Mouse (Mus musculus): ENCODE results near the gene Map3k3.

Gene Map3k3

GRCm38 (mm10) chr11:106076321-106076720, 8.1 kb upstream of the Map3k3 start:
- CTCF ChIA-PET = interaction anchor here (0.6 kb wide), 1 partner anchor 43 kb away, joined by 3 read pairs; no protein-coding TSS in a partner anchor

GRCm38 (mm10) chr11:106084911-106085561, 623 bp downstream of the Map3k3 start:
- CTCF ChIA-PET = interaction anchor here (0.6 to 0.7 kb wide), 4 partner anchors 214 to 914 kb away, joined by 3 to 9 read pairs (median 6); no protein-coding TSS in a partner anchor

DNA sequence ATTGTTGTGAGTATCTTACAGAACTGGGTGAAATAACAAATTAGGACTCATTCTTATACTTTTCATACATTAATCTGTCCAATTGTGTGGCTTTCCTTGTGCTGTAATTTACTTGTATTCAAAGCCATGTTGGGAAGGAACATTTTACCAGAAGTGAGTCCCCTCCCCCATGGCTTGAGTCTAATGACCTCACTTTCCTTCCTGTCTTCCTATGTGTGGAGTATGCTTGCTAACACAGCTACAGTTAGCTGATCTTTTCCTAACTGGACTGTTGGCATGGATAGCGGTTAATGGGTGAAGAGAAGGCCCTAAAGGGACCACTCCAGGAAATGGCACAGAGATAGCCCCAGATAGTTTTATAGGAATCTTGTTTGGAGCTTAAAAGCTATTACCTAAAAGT, 13.8 kb downstream of the Map3k3 start:
- CTCF ChIA-PET = no interaction called here

DNA sequence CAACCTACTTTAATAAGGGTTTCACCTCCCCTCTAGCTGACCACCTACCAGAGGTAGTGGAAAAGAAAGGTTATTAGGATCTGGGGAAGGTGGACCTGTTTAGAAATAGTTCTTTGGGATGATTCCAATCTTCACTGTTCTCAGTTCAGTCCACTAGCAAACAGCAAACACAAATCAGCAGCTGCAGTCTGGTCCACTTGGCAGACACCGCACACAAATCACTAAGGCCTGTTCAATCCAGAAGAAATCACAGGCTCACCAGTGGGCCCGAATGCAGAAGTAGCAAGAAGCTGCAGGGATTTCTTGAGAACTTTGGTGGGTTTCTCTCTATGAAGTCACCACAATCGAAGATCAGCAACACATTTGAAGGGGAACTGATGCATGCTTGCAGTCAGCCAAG, 18.5 kb downstream of the Map3k3 start:
- CTCF ChIA-PET = no interaction called here

DNA sequence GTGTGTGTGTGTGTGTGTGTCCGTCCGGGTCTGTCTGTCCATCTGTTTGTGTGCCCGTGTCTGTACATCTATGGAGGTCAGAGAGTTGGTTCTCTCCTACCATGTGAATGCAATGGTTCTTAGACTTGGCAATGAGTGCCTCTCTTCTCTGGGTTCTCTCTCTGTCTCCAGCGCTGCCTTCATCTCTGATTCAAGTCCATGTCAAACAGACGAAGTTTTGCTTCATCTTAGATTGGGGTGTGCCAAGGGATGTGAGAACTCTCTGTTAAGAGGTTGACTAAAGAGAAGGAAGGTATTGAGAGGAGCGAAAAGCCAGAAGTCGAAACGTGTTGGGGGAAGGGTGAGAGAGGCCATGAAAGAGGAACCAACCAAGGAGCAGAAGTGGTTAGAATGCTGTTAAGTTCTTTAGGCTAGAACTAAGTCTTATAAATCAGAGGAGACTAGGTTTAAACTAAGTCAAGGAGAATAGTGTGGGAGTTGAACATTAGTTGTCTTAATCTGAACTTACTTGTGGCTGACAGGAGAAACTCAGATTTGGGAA, 21.7 kb downstream of the Map3k3 start:
- CTCF ChIA-PET = no interaction called here

GRCm38 (mm10) chr11:106111688-106112087, 27.3 kb downstream of the Map3k3 start:
- CTCF ChIA-PET = no interaction called here

GRCm38 (mm10) chr11:106122221-106122620, 37.8 kb downstream of the Map3k3 start:
- CTCF ChIA-PET = interaction anchor here (0.6 kb wide), 1 partner anchor 125 kb away, joined by 3 read pairs; no protein-coding TSS in a partner anchor

DNA sequence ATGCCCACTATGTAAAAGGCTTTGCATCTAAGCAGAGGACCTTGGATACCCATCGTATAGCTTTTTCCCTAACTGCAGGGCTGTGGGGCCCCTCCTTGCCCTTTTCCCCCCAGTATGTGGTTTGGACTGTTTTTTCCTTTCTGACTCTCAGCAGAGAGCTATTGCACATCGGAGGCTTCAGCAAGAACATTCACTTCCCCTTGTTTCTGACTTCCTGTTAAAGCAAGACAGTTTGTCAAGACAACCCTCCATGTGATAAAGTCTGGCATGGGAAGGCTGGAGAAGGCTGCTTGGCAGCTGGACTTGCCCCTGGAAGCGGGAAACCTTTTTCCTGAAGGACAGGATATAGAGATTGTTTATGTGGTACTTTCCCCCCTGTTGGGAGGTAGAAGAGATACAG, 38.3 kb downstream of the Map3k3 start:
- CTCF ChIA-PET = interaction anchor here (0.8 kb wide), 1 partner anchor 195 kb away, joined by 11 read pairs; no protein-coding TSS in a partner anchor

DNA sequence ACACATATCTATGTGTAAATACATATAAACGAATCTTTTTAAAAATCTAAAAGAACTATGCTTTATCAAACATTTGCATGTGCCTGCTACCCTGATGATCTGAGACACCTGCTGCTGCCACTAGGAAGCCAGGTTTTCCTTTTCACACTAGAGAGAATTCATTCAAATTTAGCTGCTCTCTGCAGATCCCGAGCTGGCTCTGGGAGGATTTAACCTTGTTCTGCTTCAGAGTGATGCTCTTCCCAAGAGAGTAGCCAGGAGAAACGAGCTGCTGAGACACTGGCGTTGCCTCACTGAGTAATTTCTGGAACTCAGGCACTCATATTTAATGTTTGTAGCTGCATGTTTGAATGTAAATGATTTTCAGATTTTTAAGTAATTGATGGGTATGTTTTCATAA, 40.4 kb downstream of the Map3k3 start:
- CTCF ChIA-PET = no interaction called here

DNA sequence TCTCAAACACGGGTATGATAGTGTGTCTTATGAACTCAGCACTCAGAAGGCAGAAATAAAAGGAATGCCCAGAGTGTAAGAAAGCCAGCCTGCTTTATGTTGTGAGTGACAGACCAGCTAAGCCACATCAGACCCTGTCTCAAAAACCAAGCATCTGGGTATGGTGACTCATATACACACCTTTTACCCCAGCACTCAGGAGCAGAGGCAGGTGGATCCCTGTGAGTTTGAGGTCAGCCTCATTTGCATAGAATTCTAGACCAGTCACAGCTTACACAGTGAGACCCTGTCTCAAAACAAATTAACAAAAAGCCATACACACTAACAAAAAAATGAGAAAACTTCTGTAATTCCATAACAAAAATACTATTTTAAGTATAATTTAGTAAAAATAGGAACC, 41.4 kb downstream of the Map3k3 start:
- CTCF ChIA-PET = interaction anchor here (0.5 kb wide), 1 partner anchor 21 kb away, joined by 5 read pairs; no protein-coding TSS in a partner anchor

DNA sequence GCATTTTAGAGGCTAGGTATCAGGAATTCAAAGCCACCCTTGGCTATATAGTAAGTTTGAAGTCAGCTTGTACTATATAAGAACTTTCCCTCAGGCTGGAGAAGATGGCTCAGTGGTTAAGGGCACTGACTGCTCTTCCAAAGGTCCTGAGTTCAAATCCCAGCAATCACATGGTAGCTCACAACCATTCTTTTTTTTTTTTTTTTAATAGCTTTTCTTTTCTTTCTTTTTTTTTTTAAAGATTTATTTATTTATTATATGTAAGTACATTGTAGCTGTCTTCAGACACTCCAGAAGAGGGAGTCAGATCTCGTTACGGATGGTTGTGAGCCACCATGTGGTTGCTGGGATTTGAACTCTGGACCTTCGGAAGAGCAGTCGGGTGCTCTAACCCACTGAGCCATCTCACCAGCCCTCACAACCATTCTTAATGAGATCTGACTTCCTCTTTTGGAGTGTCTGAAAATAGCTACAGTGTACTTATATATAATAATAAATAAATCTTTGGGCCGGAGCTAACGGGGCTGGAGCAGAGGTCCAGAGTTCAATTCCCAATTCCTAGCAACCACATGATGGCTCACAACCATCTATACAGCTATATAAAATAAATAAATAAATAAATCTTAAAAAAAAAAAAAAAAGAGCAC, 42.4 kb downstream of the Map3k3 start:
- CTCF ChIA-PET = interaction anchor here (0.6 kb wide), 1 partner anchor 856 kb away, joined by 3 read pairs; no protein-coding TSS in a partner anchor

GRCm38 (mm10) chr11:106129477-106129876, 45.1 kb downstream of the Map3k3 start:
- CTCF ChIA-PET = no interaction called here

DNA sequence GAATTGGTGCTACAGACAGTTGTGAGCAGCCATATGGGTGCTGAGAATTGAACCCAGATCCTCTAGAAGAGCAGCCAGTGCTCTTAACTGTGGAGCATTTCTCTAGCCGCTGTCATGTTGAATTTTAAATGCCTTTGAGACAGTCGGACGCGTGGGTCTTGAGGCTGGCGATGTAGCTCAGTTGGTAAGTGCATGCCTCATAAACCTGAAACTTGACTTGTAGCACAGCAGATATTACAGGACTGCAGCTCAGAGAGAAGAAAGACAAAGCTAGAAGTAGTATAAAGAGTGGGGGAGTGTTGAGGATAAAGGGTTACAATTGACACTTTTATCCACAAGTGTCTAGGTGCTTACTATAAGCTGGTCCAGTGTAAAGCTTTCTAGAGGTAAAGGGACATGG, 48.1 kb downstream of the Map3k3 start:
- CTCF ChIA-PET = interaction anchor here (0.7 kb wide), 1 partner anchor 25 kb away, joined by 3 read pairs; no protein-coding TSS in a partner anchor

DNA sequence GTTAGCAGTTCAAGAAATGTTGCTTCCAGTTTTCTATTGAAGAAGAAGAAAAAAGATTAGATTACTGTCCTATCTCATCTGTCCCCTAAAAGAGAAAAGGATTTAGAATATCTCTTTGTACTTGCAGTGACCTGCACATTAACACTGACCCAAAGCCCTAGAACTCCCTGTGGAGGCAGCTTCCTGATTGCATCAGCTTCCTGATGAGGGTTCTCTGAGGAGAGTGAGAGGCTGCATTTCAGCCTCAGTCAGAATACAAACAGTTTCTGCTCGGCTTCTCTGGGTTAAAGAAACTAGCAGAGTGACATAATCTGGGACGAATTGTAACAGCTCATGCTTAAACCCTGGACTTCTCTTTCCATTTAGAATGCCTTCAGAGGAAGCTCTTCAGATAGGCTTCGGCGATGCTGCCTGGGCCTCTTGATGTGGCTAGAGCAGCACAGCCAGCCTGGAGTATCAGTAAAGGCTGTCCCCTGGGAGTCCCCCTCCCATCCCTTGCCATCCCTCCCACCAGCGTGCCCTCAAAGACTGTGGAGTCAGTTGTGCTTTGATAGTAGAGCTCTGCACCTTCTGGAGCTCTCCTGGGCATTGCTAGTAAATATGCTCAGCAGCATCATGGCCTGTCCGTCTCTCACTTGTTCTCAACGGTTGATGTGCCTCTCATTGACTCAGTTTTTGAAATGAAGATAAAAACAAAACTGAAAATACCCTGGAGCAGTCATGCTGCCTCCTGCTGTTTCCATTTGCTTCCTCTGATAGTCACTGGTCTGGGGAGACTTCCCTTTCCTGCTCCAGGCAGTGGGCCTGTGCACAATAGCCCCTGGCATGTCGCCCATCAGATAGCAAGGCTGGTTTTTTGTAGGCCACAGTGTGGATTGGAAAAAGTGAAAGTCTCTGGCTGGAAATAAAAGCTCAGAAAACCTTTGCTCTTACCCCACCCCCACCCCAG, 50.4 kb downstream of the Map3k3 start:
- CTCF ChIA-PET = interaction anchor here (0.5 kb wide), 2 partner anchors 11 to 30 kb away, joined by 5 to 13 read pairs; no protein-coding TSS in a partner anchor

DNA sequence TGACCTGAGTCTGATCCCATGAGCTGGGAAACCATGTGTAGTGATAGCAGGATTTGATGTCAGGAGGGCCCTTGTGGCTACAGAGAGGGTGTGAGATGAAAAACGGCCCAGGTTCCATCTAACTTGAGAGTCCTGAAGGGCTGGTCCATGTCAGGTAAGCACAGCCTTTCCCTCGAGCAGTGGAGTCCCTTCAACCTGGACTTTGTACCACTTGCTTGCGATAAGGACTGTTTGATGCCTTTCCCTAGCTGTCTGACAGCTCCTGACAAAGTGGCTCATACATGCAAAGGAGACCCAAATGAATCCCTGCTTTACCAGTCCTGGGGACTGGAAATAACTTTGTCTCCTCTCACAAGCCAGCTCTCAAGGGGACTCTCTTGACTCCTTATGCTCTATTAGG, 66.8 kb downstream of the Map3k3 start:
- CTCF ChIA-PET = no interaction called here

- CTCF ChIA-PET = interaction anchor here (0.6 to 1.2 kb wide), 2 partner anchors 8 to 213 kb away, joined by 3 to 4 read pairs; no protein-coding TSS in a partner anchor
Measured at GRCm38 (mm10) chr11:106152132-106152531, 67.7 kb downstream of the Map3k3 start.

- CTCF ChIA-PET = no interaction called here
Measured at GRCm38 (mm10) chr11:106154091-106154490, 69.7 kb downstream of the Map3k3 start.

DNA sequence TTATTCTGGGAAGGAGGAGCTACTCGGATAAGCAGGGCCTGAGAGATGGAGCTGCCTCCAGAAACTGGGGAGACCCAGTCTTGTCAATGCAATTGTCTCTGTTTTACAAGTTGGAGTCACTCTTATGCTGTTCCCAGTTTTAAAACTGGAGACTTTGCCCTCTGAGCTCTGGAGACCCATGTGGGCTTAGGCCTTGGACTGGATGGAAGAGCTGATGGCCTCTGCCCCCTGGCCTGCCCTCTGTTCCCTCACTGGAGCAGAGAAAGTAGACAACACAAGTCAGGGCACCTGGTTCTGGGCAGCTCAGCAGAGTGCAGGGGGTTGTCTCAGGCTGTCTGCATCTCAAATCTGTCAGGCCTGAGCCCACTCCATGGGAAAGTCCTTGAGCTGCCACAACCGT, 70.4 kb downstream of the Map3k3 start:
- CTCF ChIA-PET = interaction anchor here (0.7 kb wide), 1 partner anchor 41 kb away, joined by 4 read pairs; no protein-coding TSS in a partner anchor

DNA sequence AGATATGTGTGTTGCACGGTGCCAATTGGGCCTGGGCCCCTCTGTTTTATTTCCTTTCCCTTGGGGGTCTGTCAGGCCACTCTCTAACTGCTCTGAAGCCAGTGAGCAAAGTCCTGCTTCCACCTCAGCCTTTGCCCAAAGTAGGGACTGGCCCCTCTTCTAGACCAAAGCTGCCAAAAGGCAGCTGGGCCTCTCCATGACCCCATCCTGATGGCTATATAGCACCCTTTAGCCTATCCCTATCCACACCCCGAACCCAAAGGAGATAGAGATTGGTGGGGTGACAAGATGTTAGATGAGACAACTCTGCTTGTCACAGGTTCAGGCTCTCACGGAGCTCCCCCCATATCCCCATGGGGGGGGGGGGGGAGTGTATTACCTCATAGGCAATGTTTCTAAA, 71.3 kb downstream of the Map3k3 start:
- CTCF ChIA-PET = interaction anchor here (0.5 to 1.3 kb wide), 3 partner anchors 11 to 91 kb away, joined by 4 to 18 read pairs (median 6); no protein-coding TSS in a partner anchor

DNA sequence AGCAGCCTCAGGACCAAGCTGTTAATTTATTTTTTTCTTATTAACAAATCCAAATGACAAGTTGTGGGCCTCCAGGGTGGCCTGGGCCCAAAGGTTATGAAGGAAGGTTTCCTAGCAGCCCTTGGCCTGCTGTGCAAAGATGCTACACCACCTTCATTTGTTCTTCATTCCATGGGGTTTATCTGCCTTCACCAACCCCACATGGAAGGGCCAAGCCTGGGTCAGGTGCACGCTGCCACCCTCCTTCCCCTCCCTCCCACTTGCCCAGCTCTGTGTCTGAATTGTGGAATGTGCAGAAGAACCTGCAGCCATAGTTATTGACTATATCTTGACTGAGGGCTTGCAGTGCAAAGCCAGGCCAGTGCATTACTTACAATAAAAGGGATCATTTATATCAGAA, 71.8 kb downstream of the Map3k3 start:
- CTCF ChIA-PET = interaction anchor here (0.8 to 1.3 kb wide), 2 partner anchors 10 to 14 kb away, joined by 4 to 6 read pairs; no protein-coding TSS in a partner anchor

GRCm38 (mm10) chr11:106157154-106157553, 72.7 kb downstream of the Map3k3 start:
- CTCF ChIA-PET = no interaction called here
